In the genomic region with DNA sequence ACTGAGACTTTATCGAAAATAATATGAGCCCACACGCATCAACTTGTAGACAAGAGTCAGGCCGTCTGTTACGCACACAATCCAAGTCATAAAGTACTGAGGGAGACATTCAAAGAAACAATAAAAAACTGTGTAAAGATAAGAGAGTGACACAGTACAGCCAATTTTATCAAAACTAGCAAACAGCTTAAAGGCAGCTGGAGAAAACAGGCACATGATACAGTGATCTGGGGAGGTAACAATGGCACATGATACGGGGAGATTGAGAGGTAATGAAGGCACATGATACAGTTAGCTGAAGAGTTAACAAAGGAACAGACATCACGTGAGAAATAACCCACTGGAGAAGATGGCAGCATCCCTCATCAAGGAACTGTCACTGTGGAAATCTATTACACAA, we compare ENCODE assay signal across 16 mouse cellular contexts.
"Had no signal": no experiment of that assay in that cellular context is flagged by ENCODE, and none has a peak within 500 bp of the region (broad histone marks: within the 10 kb centered on the region; RNA-seq: fewer than 3 reads in every experiment).

No protein-coding gene starts in this region.

- H3K9me3 ChIP-seq: liver, embryonic 15.5 days; midbrain, embryonic 10.5 days; midbrain, embryonic 12.5 days; neural tube, embryonic 13.5 days; stomach, embryonic 15.5 days had no signal

- ATAC-seq: liver, postnatal 0 days; midbrain, embryonic 16.5 days had no signal

- H3K27me3 ChIP-seq: liver, embryonic 15.5 days; neural tube, embryonic 13.5 days; stomach, embryonic 15.5 days had no signal

- DNase-seq: liver, postnatal 0 days; lung, postnatal 4 days; midbrain, embryonic 14.5 days; right cerebral cortex, postnatal 25 days; right cerebral cortex, postnatal 4 days; thymus, adult 2 months; thymus, postnatal 36 days had no signal

- H3K9ac ChIP-seq: liver, embryonic 15.5 days; liver, postnatal 0 days; lung, embryonic 14.5 days; midbrain, embryonic 12.5 days; neural tube, embryonic 13.5 days; stomach, embryonic 15.5 days had no signal

- H3K27ac ChIP-seq: liver, embryonic 15.5 days; midbrain, embryonic 10.5 days; midbrain, embryonic 12.5 days; neural tube, embryonic 13.5 days; stomach, embryonic 15.5 days; stomach, postnatal 0 days had no signal

- H3K4me1 ChIP-seq: midbrain, embryonic 12.5 days; neural tube, embryonic 13.5 days had no signal

- H3K36me3 ChIP-seq: liver, embryonic 15.5 days; midbrain, embryonic 10.5 days; midbrain, embryonic 12.5 days; neural tube, embryonic 13.5 days; stomach, embryonic 15.5 days had no signal

- H3K4me2 ChIP-seq: liver, embryonic 15.5 days; lung, embryonic 14.5 days; midbrain, embryonic 12.5 days; neural tube, embryonic 13.5 days; stomach, embryonic 15.5 days had no signal

- H3K4me3 ChIP-seq: liver, embryonic 15.5 days; midbrain, embryonic 10.5 days; midbrain, embryonic 12.5 days; myocyte; neural tube, embryonic 13.5 days; stomach, embryonic 15.5 days had no signal
